Mouse (Mus musculus) liver, postnatal 0 days (tissue): ENCODE data around the gene Camk1g. TPM values are rescaled to one million over a fixed set of nuclear protein-coding genes. Genes with fewer than 3 reads are reported as not detected.

ENCODE experiments used
- ATAC-seq: fragments of 200-750 bp; cut with Nextera tagmentation; 2 replicates; pipeline ENCODE4 v1.8.0; 2017; ENCODE audit warnings: mild to moderate bottlenecking, moderate library complexity
- DNase-seq: peaks from one replicate; pipeline ENCODE4 v3.0.0-alpha.2; 2016
- H3K27ac ChIP-seq: fragments of 300-500 bp; sonication (generic); 2 replicates; pipeline ENCODE4 v1.5.1; 2014; ENCODE audit warnings: antibody characterized with exemption, moderate library complexity, mild to moderate bottlenecking, low read depth
- H3K27me3 ChIP-seq: fragments of 300-500 bp; sonication (generic); 2 replicates; pipeline ENCODE4 v1.6.1; 2014; ENCODE audit warnings: low read length, control low read depth, mixed read lengths; ENCODE audit not compliant: insufficient read depth
- H3K36me3 ChIP-seq: fragments of 300-500 bp; sonication (generic); replicated peaks from 2 replicates; pipeline ENCODE4 v1.6.1; 2014; ENCODE audit warnings: mild to moderate bottlenecking, control low read depth, low read length, moderate library complexity, mixed read lengths; ENCODE audit not compliant: insufficient read depth
- H3K4me1 ChIP-seq: fragments of 300-500 bp; sonication (generic); 2 replicates; pipeline ENCODE4 v1.6.1; 2014; ENCODE audit warnings: antibody characterized with exemption, mild to moderate bottlenecking, control low read depth; ENCODE audit not compliant: insufficient read depth
- H3K4me2 ChIP-seq: fragments of 300-500 bp; sonication (generic); 2 replicates; pipeline ENCODE4 v1.6.1; 2014; ENCODE audit warnings: low read depth, mild to moderate bottlenecking, low read length, moderate library complexity, mixed read lengths
- H3K4me3 ChIP-seq: fragments of 300-500 bp; sonication (generic); 2 replicates; pipeline ENCODE4 v1.5.1; 2014; ENCODE audit warnings: low read depth, low read length
- H3K9ac ChIP-seq: fragments of 300-500 bp; sonication (generic); replicated peaks from 2 replicates; pipeline ENCODE4 v1.6.1; 2014; ENCODE audit warnings: mild to moderate bottlenecking, moderate library complexity
- H3K9me3 ChIP-seq: fragments of 300-500 bp; sonication (generic); 2 replicates; pipeline ENCODE4 v1.6.1; 2016; ENCODE audit warnings: mild to moderate bottlenecking, control low read depth, low read length, mixed read lengths
- CTCF ChIP-seq: sonication (generic); IDR thresholded peaks from 2 replicates; pipeline ENCODE4 v1.5.1; 2016; ENCODE audit warnings: antibody characterized with exemption, low read depth
- EP300 ChIP-seq: IDR thresholded peaks from 2 replicates; pipeline ENCODE4 v1.6.1; 2016; ENCODE audit warnings: antibody characterized with exemption, low read depth, mild to moderate bottlenecking
- WGBS: fragments of 180-500 bp; shearing (Covaris S2); extraction: QIAGEN DNeasy Blood & Tissue Kit; methylation state at CpG from one replicate; pipeline ENCODE4 v1.1.7; 2014; ENCODE audit not compliant: insufficient replicate concordance; 5-methylcytosine and 5-hydroxymethylcytosine counted together
- polyA plus RNA-seq: library from polyadenylated mRNA; unstranded; fragments of >200 nt; fragmentation: Nextera tagmentation; extraction: Ambion mirVana; gene quantifications from 2 replicates; pipeline ENCODE4 v1.2.1, GENCODE M21; 2015

Gene Camk1g
- polyA plus RNA-seq, 1 experiment from 2014 or later = 0.15 TPM

DNA sequence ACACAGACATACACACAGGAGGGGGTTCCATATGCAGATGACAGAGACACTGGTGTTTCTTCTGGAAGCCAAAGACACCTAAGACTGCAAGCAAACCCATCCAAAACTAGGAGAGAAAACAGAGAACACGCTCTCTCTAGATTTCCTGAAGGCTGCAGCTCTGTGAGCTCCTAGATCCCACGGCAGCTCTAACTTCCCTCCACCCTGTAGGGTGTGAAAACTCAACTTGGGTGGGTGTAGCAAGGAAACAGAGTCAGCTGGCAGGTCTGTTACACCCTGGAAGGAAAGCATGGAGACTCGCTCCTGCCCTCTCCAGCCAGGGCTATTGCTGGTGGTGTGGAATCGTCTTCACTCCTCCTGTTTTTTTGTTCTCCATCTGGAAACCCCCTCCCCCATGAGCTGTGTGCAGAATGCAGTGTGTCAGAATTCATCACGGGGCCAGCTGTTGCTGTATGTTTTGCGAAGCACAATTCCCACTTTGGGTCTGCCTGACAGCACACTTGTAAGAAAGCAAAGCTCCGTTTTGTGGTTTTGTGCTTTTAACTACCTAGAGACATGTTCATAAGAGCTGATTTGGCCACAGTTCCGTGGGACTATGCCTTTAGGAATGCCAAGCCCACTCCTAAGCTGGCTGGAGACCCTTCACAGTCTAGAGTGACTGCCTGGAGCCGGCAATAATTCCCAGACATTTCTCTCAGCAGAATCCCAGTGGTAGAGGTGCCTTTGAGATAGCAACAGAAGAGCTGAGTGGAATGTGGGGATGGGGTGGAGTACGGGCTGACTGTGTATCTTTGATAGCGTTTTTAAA, 11.7 kb upstream of the Camk1g start:
- no peak overlapping the region for H3K9ac ChIP-seq
- 36% methylated on average over 11 of the region's 11 CpGs for WGBS
- ATAC-seq = no peak
- no peaks in the 10 kb centered on the region for H3K36me3 ChIP-seq
- 0 out of 2 replicates have a peak, but pooled peaks cover 3% of the 10 kb centered on the region for H3K27me3 ChIP-seq
- no peak overlapping the region for H3K27ac ChIP-seq
- H3K4me3 ChIP-seq = peak overlapping the region; percentile 41; the same call in 1 of the 2 replicates
- peak overlapping the region; percentile 73 for H3K4me2 ChIP-seq
- H3K9me3 ChIP-seq = no peaks in the 10 kb centered on the region
- DNase-seq = no peak
- TF ChIP-seq EP300 (no peak), CTCF (no peak)
- H3K4me1 ChIP-seq = peaks cover 7% of the 10 kb centered on the region

DNA sequence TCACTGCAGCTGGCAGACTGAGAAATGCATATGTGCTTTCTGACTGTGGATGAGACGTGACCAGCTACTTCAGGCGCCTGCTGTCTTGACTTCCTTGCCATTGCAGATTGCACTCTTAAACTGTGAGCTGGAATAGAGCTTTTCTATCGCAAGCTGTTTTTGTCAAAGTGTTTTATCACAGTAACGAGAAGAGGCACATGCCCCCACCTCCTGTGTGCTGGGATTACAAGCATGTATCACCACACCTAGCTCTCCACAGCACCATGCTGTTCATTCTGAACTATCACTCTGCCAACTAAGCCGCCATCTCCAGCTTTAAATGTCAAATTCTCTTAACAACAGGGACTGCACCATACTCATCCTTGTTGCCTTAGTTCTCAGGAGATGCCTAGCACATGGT, 10.8 kb upstream of the Camk1g start:
- 82% methylated on average over 5 of the region's 5 CpGs for WGBS
- ATAC-seq (no peak), DNase-seq (no peak)
- no peaks in the 10 kb centered on the region for H3K9me3 ChIP-seq
- no peak overlapping the region for H3K27ac ChIP-seq
- H3K4me1 ChIP-seq = peaks cover 7% of the 10 kb centered on the region
- no peak overlapping the region for H3K4me2 ChIP-seq
- no peak overlapping the region for H3K9ac ChIP-seq
- no peaks in the 10 kb centered on the region for H3K36me3 ChIP-seq
- TF ChIP-seq EP300 (no peak), CTCF (no peak)
- no peak overlapping the region for H3K4me3 ChIP-seq
- 0 out of 2 replicates have a peak, but pooled peaks cover 3% of the 10 kb centered on the region for H3K27me3 ChIP-seq

DNA sequence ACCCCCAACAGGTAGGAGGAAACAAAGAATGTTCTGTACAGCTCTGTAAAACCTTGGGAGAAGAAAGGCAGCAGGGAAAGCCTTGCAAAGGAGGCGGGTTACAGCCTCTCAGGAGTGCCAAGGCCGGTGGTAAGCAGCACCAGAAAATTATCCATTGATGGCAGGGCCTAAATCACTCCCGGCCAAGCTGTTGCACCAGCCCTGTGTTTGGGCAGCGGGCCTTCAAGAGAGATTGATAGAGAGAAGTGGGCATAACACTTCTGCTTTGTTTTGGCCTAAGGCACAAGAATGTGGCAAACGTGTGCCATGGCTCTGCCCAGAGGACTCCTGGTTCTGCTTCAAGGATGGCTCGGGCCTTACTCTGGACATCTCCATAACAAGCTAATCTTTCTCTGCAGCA, 9.5 kb upstream of the Camk1g start:
- Histone ChIP-seq H3K27ac (no peak overlapping the region), H3K4me1 (peaks cover 7% of the 10 kb centered on the region), H3K4me3 (no peak overlapping the region), H3K9ac (no peak overlapping the region), H3K4me2 (no peak overlapping the region), H3K27me3 (0 out of 2 replicates have a peak, but pooled peaks cover 3% of the 10 kb centered on the region), H3K9me3 (no peaks in the 10 kb centered on the region), H3K36me3 (no peaks in the 10 kb centered on the region)
- WGBS = 72% methylated on average over 6 of the region's 6 CpGs
- TF ChIP-seq EP300 (no peak), CTCF (no peak)
- DNase-seq (no peak), ATAC-seq (no peak)

DNA sequence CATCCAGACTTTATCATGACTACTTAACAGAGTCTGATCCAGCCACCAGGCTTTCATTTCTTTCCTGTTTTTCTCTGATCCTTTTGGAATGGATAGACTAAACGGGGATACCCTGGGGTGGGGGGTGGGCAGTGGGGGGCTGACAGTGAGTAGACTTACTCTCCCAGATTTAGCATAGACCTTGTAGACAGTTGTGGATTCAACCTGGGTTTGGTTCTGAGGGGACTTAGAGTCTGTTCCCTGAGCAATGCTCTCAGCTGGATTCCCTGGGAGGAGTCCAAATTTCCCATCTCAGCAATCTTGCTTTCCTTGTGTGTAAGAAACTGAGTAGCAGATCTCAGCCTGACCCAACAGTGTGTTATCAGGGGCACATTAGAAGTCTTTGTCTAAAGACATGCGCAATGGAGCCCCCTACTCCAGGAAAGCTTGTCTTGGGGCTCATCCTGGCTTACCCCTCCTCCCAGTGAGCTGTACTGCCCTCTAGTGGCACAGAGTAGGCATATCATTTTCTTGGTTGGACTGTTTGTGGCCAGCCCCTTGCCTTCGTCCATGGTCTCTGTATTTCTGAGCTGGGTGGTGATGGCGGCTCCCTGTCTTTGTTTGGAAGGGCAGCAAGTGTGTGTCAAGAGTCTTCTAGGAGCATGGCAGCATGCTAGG, 6.5 kb upstream of the Camk1g start:
- H3K9ac ChIP-seq = no peak overlapping the region
- no peaks in the 10 kb centered on the region for H3K36me3 ChIP-seq
- no peaks in the 10 kb centered on the region for H3K4me1 ChIP-seq
- H3K4me3 ChIP-seq = no peak overlapping the region
- peak; percentile 90 for TF ChIP-seq CTCF
- TF ChIP-seq EP300 = no peak
- peak; percentile 53 for DNase-seq
- H3K27me3 ChIP-seq = no peaks in the 10 kb centered on the region
- no peaks in the 10 kb centered on the region for H3K9me3 ChIP-seq
- no peak overlapping the region for H3K4me2 ChIP-seq
- ATAC-seq = peak; percentile 58; the same call in 1 of the 2 replicates
- WGBS = 29% methylated on average over 4 of the region's 4 CpGs
- H3K27ac ChIP-seq = no peak overlapping the region

DNA sequence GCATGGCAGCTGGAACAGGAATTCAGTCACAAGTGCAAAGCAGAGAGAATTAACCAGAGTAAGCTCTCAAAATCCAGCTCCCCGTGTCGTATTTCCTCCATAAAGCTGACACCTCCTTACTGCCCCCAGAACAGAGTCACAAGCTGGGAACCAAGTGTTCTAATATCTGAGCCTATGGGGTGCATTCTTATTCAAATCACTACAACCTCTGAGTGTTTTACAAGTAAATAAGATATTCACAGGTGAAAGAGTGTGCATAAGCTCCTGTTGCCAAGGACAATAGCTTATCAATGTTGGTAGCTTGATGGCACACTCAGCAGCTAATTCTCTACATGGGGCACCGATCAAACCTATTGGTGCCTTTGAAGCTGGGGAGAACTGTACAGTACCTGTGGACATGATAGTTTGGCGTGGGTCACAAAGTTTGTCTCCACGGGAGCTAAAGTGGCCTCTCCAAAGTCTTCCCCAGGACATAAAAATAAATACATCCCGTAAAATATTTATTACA, 3.9 kb upstream of the Camk1g start:
- Histone ChIP-seq H3K4me2 (no peak overlapping the region), H3K36me3 (no peaks in the 10 kb centered on the region), H3K9me3 (no peaks in the 10 kb centered on the region), H3K27me3 (no peaks in the 10 kb centered on the region), H3K4me1 (no peaks in the 10 kb centered on the region), H3K27ac (no peak overlapping the region), H3K4me3 (no peak overlapping the region), H3K9ac (no peak overlapping the region)
- WGBS = 84% methylated on average over 6 of the region's 6 CpGs
- DNase-seq (no peak), ATAC-seq (no peak)
- TF ChIP-seq CTCF (no peak), EP300 (no peak)

DNA sequence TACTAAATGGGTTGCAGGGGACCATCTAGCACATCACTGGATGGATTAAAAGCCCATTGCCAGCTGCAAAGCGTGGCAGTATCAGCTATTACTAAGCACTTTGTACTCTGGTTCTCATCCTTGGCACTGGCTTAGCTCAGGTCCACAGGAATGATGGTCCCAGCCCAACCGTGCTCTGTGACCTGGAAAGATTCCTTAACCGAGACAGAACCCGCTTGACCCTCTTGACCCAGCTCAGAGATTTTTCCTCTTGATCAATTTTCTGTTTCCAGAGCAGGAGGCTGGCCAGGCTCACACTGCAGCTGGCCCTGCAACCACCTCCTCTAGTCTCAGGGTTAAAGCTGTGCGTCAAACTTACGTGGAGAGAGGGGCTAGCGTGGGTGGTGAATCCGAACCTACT, 1.0 kb downstream of the Camk1g start:
- Histone ChIP-seq H3K27me3 (0 out of 2 replicates have a peak, but pooled peaks cover 2% of the 10 kb centered on the region), H3K9ac (no peak overlapping the region), H3K36me3 (no peaks in the 10 kb centered on the region), H3K27ac (no peak overlapping the region), H3K9me3 (no peaks in the 10 kb centered on the region), H3K4me3 (no peak overlapping the region), H3K4me2 (no peak overlapping the region), H3K4me1 (no peaks in the 10 kb centered on the region)
- DNase-seq = no peak
- TF ChIP-seq CTCF (no peak), EP300 (no peak)
- WGBS = 61% methylated on average over 8 of the region's 8 CpGs
- no peak for ATAC-seq
